Mouse (Mus musculus) brain, adult 10 weeks (tissue): ENCODE measurements around the gene Omg. TPM values are rescaled to one million over a fixed set of nuclear protein-coding genes. Genes with fewer than 3 reads are reported as not detected.

Source experiments
- polyA plus RNA-seq: library from polyadenylated mRNA; stranded (reverse); fragments of 350-450 nt; fragmentation: Illumina TruSeq; extraction: RNeasy Lipid Tissue Mini Kit (QIAGEN cat#74804); gene quantifications from one replicate; pipeline ENCODE4 v1.2.3, GENCODE M21; 2015; ENCODE audit warnings: low read depth, low replicate concordance

The Omg gene
- polyA plus RNA-seq: 157 TPM

GRCm38 (mm10) chr11:79503845-79504244, at the start of gene Omg:
Omg (minus strand) TSS chr11:79504084.

DNA sequence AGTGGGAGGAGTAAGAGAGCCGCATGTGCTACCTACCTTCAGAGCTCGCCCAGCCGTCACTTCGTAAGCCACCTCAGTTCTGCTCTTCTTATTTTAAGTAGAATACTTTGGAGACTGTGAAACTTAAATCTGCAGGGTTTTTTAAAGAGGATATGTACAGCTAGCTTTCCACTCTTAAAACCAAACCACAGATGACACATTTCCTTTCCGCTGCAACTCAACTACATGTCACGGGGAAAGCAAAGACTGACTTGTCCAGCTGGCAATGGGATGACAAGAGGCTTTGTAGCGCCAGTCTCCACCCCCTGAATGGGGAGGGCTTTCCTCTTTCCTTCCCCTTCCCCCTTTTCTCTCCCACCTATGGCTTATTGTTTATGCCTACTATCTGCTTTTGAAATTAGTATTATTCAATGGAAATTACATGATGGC, 26.5 kb upstream of the Omg start, which contains the start of the genes Evi2 and Evi2a:
Evi2 (minus strand) TSS at position 257 of the 429 bp plus-strand sequence.
Evi2a (minus strand) TSS at position 277 of the 429 bp plus-strand sequence.

GRCm38 (mm10) chr11:79523560-79524309, 19.9 kb upstream of the Omg start, which contains the start of gene Evi2b:
Evi2b (minus strand) TSS chr11:79523762.

Other genes with a start within 250 kb of the Omg start
- gene Wsb1, start 249.4 kb downstream of the Omg start, polyA plus RNA-seq: 144 TPM
- not detected for gene Gm9964, start 207.2 kb downstream of the Omg start, polyA plus RNA-seq
- 31.1 TPM for gene Nf1, start 164.4 kb downstream of the Omg start, polyA plus RNA-seq
- 0.57 TPM for gene Evi2b, start 19.7 kb upstream of the Omg start, polyA plus RNA-seq
- 0.15 TPM for gene Evi2, start 26.5 kb upstream of the Omg start, polyA plus RNA-seq
- 65.9 TPM for gene Evi2a, start 26.5 kb upstream of the Omg start, polyA plus RNA-seq
- gene Rab11fip4, start 87.1 kb upstream of the Omg start, polyA plus RNA-seq: 93.7 TPM